Mouse (Mus musculus) CH12.LX (cell line): ENCODE data around the gene Prn.

Experiments
- CHD2 ChIP-seq: IDR thresholded peaks from 2 replicates; pipeline ENCODE4 v1.6.1; 2011; ENCODE audit warnings: low read length, improper control_type of control experiment
- CTCF ChIP-seq, 2 experiments: IDR thresholded peaks in 1 of 2; conservative IDR thresholded peaks in 1 of 2; 2 replicates each; pipeline ENCODE4 v1.5.1; 2011 to 2012; ENCODE audit warnings: low read depth in 2 of 2, low read length in 2 of 2, improper control_type of control experiment in 1 of 2, inconsistent platforms in 1 of 2, mild to moderate bottlenecking in 1 of 2, moderate library complexity in 1 of 2
- E2F4 ChIP-seq: IDR thresholded peaks from 2 replicates; pipeline ENCODE4 v1.6.1; 2011; ENCODE audit warnings: low read depth, low read length, improper control_type of control experiment; ENCODE audit not compliant: insufficient replicate concordance
- MYC ChIP-seq: IDR thresholded peaks from 2 replicates; pipeline ENCODE4 v1.6.1; 2011; ENCODE audit warnings: low read depth, mild to moderate bottlenecking, improper control_type of control experiment, low read length
- POLR2A ChIP-seq: IDR thresholded peaks from 2 replicates; pipeline ENCODE4 v1.6.1; 2011; ENCODE audit warnings: low read depth, mild to moderate bottlenecking, improper control_type of control experiment, low read length
- RCOR1 ChIP-seq: conservative IDR thresholded peaks from 2 replicates; pipeline ENCODE4 v1.6.1; 2012; ENCODE audit warnings: low read depth, mild to moderate bottlenecking, inconsistent platforms, low read length, improper control_type of control experiment

- TF ChIP-seq CTCF (conservative IDR thresholded peaks at IDR 0.05 in 1 of 2, IDR thresholded peaks at IDR 0.05 in 1 of 2; ENCODE audit: low read depth in 2 of 2, low read length in 2 of 2) (no peak), MYC (no peak), POLR2A (no peak), RCOR1 (no peak), E2F4 (no peak), CHD2 (no peak)
Observed at GRCm38 (mm10) chr2:131897336-131898109, 12.2 kb upstream of the Prn start.
